Mouse (Mus musculus): ENCODE data around the gene Immp1l. TPM values are rescaled to one million over a fixed set of nuclear protein-coding genes. Genes with fewer than 3 reads are reported as not detected.

Gene Immp1l
- 10 to 100 TPM; 72.5 to 81.2 TPM for total RNA-seq (2021)
- long read RNA-seq, experiment 1, transcript Immp1l-201 (7 exons, 955 nt) = major isoform, 137 of 148 reads
- long read RNA-seq, experiment 1, partial matches to known transcripts = 4 of 148 reads
- long read RNA-seq, experiment 1, other reads (novel, unspliced or antisense) = 7 of 148 reads
- long read RNA-seq, experiment 2, transcript Immp1l-201 (7 exons, 955 nt) = major isoform, 96 of 112 reads
- long read RNA-seq, experiment 2, partial matches to known transcripts = 4 of 112 reads
- long read RNA-seq, experiment 2, other reads (novel, unspliced or antisense) = 12 of 112 reads

DNA sequence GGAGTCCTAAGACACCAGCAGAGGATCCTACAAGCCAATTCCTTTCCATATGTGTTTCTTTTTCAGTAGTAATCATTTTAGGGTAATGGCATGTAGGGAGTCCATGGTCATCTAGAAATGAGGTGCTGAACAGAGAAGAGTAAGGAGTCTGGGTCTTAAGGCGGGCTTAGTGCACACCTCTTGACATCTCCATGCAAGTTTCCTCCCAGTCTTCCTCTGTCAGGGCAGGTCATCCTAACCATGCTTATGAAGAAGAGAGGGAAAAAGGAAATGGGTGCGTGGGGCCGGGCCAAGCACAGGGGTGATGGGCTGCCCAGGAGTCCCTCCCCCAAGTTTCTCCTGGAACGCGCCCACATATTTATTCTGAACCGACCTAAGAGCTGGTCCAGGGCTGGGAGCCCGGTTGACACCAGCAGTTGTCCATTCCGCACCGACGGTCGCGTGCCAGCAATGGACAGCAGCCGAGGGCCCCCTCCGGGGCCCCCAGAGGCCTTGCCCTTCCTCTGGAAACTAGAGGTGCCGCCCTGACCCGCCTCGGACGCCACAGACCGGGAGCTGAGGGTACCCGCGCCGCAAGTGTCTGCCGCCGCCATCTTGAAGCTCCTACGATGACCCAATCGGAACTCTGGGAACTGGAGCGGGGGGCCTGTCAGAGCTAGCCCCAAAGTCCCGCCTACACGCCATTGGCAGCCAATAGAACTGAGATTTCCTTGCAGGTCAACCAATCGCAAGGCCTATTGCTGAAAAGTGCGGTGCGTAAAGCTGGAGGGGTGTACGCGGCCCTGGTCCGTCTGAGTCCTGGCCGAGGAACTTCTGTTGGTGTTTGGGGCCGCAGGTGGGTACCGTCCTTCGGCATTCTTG, at the start of gene Immp1l, which contains the start of gene Elp4:
Immp1l (plus strand) TSS at position 743 of the 861 bp plus-strand sequence.
Elp4 (minus strand) TSS at position 669 of the 861 bp plus-strand sequence.
- peak; percentile 99 for DNase-seq (ENCODE audit: low spot score)

DNA sequence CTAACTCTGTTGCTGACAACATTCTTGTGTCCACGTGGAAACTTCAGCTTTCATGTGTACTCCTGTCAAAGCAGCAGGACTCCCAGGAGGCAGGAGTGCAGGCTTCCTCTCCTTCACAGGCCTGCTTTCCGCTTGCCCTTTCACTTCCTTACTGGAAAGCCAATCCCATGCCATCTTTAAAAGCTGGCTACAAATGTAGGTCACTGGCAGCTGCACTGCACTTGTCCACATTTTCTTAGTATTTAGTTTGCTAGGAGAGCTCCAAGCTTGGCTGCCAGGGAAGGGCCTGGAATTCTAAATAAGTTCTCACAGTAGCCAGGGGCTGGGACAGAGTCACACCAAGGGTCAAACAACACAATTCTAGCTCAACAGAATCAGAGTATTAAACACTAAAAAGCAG, 49.7 kb upstream of the Immp1l start:
- DNase-seq (ENCODE audit: low spot score) = peak; percentile 64

- DNase-seq (ENCODE audit: low spot score) = no peak
Measured at GRCm38 (mm10) chr2:105873403-105873802, 31.0 kb upstream of the Immp1l start.

DNA sequence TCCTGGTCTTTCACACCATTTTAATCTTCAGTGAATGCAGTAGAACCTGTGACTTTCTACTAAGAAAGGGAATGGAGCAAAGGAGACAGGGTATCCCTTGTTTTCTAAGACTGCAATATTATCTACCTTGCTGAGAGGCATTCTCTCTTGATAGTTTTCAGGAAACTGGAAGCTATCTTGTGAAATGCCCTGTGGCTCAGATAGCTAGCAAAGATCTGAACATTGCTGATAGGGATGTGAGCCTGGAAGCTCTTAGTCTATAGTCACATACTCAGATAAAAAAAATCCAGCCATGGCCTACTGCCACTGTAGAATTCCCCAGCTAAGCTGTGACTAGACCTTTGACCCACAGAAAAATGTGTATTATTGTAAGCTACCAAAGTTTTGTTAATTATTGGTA, 13.6 kb upstream of the Immp1l start:
- no peak for DNase-seq (ENCODE audit: low spot score)

- DNase-seq (ENCODE audit: low spot score) = peak; percentile 5
Measured at GRCm38 (mm10) chr2:105904757-105905146, 314 bp downstream of the Immp1l start.

DNA sequence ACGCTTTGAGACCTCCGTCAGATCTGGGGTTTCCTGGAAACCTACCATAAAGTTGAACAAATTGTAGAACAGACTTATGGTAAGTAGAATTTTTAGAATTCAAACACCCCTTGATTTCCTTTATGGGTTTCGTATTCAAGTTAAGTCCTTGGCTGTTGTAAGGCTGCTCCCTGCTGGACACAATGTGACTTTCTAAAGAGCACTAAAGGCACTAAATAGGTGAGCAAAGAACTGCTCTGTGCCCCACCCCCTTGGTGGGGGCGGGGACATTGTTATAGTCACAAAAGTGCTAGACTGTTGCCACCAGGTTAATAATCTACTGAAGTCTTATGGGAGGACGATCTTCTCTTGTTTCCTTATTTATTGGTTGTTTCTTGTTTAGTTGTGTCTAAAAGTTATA, 3.9 kb downstream of the Immp1l start:
- no peak for DNase-seq (ENCODE audit: low spot score)

DNA sequence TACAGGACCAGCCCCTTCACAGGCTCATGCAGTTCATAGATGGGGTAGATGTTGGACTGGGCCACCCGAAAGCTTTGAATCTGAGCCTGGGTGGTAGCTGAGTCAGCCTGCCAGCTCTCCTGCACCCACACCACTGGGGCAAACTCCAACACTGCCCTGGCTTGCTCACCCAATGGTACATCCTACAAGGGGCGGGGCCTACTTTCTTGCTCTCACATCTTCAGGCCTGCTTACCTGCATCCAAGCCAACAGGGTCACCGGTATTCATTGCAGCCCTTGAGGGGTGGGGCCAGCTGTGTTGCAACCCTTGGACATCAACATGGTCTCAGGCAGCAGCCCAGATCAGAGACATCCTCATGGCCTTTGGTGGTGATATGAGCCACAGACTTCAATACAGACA, 6.2 kb downstream of the Immp1l start:
- DNase-seq (ENCODE audit: low spot score) = no peak

DNA sequence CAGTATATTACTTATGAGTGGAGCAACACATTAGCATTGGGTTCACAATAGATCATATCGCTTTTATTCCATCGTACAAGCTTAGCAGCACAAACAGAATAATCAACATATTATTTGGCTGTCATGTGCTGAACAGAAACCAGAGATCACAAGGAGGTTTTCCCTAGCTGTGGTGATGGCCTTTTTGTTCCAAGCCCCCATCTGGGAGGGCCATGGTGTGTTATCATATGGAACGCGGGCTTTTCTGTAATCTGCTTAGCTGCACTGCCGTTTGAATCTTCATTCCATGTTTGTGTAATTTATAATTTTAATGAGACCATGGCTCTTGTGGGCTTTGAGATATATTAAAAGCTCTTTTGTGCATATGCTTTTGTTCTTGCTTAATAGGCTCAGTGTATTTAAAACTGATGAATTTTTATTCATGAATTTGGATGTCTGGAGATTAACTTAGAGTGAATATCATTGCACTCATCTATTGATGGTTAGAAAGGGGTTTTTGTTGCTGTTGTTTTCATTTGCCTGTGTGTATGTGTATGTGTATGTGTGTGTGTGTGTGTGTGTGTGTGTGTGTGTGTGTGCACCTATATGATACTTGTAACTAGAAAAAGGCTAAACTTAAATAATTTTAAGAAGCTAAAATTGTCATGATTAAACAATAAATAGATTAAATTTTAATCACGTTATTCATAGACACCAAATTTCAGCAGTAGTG, 9.4 kb downstream of the Immp1l start:
- no peak for DNase-seq (ENCODE audit: low spot score)

DNA sequence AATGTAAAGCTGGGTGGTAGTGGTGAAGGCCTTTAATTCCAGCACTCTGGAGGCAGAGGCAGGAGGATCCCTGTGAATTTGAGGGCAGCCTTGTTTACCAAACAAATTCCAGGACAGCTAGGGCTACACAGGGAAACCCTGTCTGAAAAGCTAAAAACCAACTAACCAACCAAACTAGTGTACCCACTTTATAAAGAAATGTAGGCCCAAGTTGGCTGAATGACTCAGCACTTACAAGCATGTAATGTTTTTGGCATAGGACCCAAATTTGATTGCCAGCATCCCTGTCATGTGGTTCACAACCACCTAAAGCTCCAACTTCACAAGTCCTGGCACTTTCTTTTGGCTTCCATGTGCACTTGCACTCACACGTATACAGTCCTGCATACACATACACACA, 12.2 kb downstream of the Immp1l start:
- no peak for DNase-seq (ENCODE audit: low spot score)

DNA sequence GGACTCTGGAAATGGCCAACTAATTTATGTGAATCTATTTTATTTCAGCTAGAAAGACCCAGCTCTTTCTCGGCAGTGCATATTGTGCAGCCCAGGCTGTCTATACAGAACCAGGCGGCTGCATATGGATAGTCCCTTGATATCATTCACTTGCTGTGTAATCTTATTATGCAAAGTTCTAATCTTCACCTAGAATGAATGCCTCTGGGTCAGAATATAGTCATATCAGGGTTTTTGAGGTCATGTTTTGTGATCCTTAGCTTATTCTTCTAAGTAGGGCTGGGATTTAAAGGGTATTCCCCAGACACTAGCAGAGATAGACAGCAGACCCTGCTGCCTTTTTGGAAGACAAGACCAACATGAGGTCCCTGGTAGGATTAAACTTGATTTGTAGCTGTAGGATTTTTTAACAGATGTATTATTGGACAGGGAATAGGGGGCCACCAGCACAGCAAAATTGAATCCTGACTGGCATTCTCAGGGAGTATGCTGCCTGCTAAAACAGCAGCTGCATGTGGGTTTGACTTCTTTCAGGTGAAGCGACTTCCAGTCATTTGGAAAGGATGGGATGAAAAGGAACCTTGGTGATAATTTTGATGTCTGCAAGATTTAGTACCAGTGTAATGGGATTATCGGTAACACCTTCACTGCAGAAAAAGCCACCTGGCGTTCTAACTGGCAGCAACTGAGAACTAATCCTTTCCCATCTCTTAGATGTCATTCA, 13.3 kb downstream of the Immp1l start:
- no peak for DNase-seq (ENCODE audit: low spot score)

- DNase-seq (ENCODE audit: low spot score) = no peak
Measured at GRCm38 (mm10) chr2:105950131-105950530, 45.7 kb downstream of the Immp1l start.

- DNase-seq (ENCODE audit: low spot score) = no peak
Measured at GRCm38 (mm10) chr2:105951350-105951940, 47.0 kb downstream of the Immp1l start.

DNA sequence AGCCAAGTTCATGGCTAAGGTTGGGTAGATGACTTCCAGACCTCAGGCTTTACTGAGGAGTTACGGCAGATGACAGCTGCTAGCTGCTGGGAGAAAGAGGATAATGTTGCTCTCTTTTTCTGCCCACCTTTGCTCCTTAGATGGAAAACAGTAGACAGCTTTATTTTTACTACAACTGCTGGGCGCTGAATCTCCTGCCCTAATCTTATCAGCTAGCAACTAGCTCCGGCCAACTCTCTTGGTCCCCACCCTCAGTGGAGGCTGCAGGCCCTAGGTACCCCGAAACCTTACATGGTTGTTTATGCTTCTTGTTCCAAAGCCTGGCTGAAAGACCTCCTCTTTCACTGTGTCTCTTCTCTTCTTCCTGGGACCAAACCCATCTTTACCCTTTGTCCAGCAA, 49.4 kb downstream of the Immp1l start:
- DNase-seq (ENCODE audit: low spot score) = no peak

- DNase-seq (ENCODE audit: low spot score) = no peak
Measured at GRCm38 (mm10) chr2:105963447-105963846, 59.0 kb downstream of the Immp1l start.

- DNase-seq (ENCODE audit: low spot score) = no peak
Measured at GRCm38 (mm10) chr2:105973941-105974340, 69.5 kb downstream of the Immp1l start.

DNA sequence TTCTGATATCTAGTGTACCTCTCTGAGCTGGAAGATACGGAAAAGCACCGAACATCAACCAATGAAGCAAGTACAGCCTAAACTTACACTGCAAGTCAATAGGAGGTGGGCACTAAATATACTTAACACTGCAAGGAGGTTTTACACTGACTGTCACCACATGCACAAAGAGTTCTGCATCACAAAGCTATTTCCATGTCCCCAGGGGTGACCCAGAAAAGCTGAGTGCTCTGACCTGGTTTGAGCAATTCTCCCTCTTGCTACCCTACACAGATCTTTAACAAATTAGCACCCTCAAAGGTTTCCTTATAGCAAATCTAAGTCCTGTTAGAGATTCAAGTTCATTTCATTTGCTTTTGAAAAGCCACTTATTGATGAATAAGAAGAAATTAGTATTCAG, 73.6 kb downstream of the Immp1l start:
- DNase-seq (ENCODE audit: low spot score) = no peak

DNA sequence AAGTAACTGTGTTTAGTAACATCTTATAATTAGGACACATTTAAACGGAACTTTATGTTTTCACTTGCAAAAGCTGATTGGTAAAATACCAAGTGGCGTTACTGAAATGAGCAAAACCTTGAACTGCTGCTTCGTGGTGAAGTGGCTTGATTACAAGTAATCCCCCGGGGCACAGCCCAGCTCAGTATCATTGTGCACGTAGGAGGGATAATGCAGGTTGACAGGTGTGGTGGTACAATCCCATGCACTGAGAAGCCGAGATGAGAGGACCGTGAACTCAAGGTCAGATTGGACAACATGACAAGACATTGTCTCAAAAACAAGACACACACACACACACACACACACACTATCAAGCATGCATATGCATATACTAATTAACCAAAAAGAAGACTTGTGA, 80.8 kb downstream of the Immp1l start:
- DNase-seq (ENCODE audit: low spot score) = no peak

GRCm38 (mm10) chr2:105987131-105987530, 82.7 kb downstream of the Immp1l start:
- no peak for DNase-seq (ENCODE audit: low spot score)

DNA sequence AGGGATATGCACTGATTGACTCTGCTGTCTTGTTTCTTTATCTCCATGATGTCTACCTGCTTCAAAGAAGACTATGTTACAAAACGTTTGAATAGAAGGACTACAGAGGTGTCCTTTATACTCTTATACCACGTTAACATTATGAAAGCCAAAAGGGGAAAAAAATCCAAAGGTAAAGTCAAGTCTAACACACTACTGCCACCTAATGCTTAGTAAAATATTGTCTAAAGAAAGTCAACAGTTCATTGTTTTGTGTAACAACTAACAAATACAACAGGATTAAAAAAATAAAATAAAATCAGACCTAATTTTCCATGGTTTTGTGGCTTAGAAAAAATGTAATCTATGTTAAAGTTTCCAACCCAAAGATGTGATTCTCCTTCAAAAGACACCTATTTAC, 83.6 kb downstream of the Immp1l start:
- no peak for DNase-seq (ENCODE audit: low spot score)

- DNase-seq (ENCODE audit: low spot score) = peak; percentile 89
Measured at GRCm38 (mm10) chr2:106002835-106003739, 98.6 kb downstream of the Immp1l start, which contains the start of gene Dnajc24. Gene Dnajc24 (minus strand): TSS chr2:106003549.

Data from gastrocnemius, adult 18-20 months (tissue).